Mouse (Mus musculus): Measurements from ENCODE around the gene Dcaf6.
"Not testable (repeated sequence)": the region's sequence is repeated elsewhere in the genome, so short reads cannot be mapped to it uniquely, and the experiment has no call there.

The Dcaf6 gene

DNA sequence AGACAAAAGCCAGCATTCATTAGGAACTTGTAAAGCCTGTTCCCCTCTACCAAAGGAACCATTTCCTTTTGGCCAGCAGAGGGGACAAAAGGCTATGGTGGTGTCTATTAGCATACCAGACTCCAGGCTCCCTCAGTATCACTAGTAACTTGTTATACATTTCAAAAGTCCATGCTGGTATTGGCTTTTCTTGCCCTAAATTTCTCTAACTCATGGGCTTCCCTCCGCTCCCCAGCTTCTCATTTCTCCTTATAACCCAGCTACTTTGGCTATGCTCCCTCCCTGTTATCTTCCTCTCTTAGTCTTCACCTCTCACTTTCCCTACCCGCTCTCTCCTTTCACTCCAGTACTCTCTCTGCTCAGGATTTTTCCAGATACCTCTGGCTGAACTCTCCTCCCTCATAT is 63.9 kb downstream of the Dcaf6 start:
- no peak for DNase-seq

DNA sequence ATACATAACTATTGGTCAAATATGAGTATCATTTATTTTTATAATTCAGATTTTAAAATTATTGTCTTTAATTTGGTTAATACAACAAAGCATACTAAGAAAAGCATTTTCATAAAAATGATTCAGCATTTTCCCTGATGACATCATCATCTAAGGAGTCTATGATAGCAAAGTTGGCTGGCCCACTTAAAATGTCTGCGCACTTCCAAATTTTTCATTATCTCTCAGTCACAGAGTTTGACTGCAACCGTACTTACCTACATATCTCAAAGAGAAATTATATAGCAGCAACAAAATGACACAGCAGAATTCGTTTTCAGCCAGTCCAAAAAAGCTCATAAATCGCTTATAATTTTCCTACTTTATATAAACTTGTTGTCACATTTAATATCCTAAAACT is 64.3 kb downstream of the Dcaf6 start:
- no peak for DNase-seq

DNA sequence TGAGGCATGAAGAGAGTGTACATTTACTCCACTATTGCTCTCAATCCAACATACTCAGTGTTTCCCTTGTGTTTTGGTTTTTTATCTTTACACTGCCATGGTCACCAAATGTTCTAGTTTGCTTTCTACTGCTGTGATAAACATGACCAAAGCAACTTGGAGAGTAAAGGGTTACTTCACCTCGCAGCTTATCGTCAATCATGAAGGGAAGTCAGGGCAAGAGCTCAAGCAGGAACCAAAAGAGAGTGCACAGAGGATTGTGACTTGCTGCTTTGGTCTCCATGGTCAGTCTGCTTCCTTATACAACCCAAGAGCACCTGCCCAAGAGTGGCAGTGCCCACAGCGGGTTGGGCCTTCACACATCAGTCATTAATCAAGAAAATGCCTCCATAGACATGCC is 65.4 kb downstream of the Dcaf6 start:
- no peak for DNase-seq

DNA sequence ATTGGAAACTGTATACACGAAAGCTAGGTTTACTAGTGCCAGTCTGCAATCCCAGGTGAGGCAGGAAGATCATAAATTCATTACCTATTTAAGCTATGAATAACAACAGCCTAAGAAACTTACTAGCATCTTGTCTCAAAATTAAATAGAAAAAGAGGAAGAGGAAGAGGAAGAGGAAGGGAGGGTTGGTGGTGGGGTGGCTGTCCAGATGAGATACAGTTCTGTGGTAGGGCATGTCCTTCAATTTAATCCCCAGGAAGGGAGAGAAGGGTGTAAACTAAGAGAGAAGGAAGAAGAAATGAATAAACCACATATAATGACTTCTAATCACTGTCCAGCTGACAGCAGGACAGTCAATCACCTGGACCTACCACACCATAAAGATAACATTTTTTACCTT is 67.2 kb downstream of the Dcaf6 start:
- no peak for DNase-seq

DNA sequence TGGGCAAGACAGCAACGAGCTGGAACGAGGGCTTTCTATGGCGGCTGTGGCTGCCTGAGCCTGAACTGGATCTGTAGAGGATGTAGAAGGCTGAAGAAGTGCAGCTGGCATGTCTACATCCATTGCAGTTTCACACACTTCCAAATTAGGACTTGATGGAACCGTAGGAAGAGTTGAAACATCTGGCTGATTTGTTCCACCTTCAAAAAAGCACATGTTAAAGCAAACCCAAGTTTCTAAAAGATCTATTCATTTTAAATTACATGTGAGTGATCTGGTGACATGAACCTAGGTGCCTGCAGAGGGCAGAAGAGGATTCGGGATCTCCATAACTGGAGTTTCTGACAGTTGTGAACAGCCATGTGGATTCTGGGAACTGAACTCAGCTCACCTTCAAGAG is 71.6 kb downstream of the Dcaf6 start:
- peak; percentile 51 for DNase-seq

DNA sequence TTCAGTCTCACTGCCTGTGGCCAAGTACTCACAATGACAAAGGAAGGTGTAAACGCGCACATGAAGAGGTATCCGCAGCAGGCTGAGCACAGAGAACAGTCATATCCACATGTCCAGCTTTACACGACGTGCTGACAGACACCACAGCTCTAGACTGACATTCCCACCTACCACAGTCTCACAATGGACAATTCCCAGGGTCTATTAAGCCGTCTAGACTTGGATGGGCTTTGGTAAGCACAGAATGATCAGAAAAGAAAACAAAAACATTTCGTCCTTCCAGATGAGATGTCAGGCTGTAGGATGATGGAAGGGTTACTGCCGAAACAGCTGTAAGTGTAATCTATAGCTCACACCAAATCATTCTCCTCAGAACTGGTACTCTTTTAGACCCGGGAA is 73.8 kb downstream of the Dcaf6 start:
- no peak for DNase-seq

DNA sequence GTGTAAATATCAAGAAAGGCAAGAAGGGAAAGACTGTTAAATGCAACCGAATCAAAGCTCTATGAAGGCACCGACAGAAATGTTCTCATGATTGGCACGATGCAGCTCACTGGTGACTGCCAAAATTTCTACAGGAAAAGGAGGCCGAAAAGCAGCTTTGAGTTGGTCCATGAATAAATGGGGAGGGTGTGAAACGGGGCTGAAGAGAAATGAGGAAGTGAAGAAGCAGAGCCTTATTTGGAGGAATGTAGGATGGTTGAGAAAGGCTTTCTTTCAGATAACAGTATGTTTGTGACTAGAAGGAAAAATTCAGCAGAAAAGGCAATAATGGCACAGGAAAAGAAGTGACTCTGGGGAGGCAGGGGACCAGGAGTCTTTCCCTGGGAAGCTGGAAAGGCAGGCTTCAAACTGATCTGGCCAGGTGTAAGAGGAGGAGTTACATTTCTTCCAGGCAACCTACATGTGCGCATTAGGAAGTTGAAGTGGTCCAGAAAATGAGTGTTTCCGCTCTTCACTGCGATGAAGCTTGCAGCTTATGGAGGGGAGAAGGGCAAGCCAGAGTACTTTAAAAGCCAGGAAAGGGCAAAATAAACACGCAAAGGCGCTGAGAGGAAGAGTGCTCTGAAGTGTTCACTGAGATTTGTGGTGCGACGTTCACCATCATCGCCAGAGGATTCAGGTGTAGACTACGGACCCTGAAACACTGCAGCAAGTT is 74.3 kb downstream of the Dcaf6 start:
- DNase-seq, result no peak

DNA sequence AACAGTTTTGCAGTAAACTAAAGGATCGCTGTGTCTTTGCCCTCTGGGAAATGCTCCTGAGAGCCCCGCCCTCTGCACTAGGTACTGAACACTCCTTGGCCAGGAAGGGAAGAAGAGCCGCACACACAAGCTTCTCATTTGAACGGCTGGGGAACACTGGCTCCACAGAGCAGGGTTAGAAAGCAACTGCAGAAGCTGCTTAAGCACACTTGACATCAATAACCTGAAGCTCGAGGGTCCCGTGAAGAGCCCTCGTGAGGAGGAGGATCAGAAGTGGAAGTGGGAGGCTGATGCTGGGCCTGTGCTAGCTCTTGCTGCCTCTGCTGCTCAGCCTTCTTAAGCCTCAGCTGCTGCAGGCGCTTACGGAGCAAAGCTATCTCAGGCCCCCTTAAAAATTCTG is 86.4 kb downstream of the Dcaf6 start:
- DNase-seq, result no peak

DNA sequence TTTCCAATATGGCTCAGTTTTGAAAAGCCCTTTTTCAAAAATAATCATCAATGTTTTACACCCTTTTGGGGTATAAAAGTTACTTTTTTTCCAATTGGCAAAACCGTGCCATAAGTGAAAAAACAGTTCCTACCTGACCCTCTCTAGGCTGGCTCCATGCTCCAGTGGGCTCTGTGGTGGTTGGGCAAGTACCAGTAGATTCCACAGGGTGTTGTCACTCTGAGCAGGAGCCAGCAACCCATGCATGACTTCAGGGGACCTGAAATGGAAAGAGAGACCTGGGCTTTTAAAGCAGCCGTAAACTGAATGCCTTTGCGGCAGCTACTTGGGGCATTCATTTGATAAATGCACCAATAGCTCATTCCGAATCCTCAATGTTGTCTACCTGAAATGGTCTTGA is 89.3 kb downstream of the Dcaf6 start:
- peak; percentile 12 for DNase-seq

DNA sequence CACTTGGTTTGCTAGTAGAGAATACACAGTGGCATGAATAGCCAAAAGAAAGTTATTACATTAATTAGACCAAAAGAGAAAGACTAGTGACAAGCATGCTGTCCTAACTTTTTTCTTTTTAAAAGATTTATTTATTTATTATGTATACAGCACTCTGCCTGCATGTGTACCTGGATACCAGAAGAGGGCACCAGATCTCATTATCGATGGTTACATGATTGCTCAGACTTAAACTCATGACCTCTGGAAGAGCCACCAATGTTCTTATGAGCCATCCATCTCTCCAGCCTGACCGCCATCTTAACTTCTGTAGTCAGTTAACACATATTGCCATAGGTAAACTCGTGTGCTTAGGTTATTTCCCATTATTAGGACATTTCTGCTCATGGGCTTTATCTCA is 95.2 kb downstream of the Dcaf6 start:
- no peak for DNase-seq

DNA sequence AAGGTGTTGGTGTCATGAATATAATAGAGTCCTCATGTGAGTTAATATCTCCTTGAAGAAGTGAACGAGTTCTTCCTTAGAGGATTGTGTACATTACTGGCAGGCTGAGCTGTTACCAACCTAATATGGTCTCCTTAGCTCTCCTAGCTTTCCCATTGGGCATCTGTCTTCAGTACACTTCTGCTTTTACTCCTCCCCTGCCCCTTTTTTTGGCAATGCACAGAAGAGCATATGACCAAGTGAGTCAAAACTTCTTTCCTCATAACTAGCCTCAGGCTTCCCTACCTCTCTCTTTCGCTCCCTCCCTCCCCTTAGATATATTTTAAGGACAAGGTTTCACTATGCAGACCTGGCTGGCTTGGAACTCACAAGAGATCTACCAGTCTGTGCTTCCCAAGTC is 97.0 kb downstream of the Dcaf6 start:
- no peak for DNase-seq

DNA sequence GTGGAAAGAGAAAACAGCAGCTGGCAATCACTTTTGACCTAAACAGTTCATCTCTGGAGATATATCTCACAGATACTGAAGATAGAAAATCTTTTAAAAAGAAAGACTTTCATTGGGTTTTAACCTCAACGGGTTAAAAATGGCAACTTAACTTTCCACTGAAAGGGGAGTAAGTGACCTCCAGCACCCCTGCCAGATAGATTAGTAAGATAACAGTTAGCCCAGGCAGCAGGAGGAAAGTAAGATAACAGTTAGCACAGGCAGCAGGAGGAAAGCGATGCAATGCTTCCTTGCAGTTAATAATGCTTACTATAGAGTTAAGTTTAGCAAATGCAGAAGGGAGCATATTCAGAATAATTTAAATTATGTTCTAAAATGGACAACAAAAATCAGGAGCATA is 103.9 kb downstream of the Dcaf6 start:
- no peak for DNase-seq

DNA sequence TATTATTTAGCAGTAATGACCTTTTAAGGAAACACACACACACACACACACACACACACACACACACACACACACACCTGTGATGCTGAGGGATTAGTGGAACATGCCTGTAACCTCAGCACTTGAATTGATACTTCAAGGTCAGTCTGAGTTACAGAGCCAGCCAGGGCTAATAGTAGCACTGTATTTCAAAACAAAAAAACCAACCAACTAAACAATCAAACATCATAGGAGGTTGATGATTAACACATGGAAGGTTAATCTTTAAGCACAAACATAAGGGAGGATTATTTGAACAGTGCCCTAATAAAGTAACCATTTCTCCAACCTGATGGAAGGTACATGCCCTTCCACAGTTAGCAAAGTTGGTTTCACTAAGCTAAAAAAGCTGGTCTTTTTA is 111.6 kb downstream of the Dcaf6 start:
- peak; percentile 17 for DNase-seq

DNA sequence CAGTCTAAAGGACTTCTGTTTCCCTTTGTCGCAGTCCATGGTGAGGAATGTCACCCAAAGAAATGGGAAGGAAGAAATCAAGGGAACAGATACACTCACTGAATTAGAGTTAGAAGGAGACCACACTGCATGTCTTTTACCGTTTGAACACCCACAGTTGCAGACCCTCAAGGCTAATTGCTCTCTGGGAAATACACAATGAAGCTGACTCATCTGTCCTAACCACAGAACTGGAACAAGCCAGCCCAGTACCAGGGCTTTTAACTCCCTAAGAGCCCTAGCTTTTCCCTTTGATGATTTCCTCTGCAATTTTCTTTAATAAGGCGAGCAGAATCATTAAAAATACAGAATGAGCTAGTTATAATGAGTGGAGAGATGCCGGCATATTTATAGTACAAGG is 115.8 kb downstream of the Dcaf6 start:
- DNase-seq, result no peak

DNA sequence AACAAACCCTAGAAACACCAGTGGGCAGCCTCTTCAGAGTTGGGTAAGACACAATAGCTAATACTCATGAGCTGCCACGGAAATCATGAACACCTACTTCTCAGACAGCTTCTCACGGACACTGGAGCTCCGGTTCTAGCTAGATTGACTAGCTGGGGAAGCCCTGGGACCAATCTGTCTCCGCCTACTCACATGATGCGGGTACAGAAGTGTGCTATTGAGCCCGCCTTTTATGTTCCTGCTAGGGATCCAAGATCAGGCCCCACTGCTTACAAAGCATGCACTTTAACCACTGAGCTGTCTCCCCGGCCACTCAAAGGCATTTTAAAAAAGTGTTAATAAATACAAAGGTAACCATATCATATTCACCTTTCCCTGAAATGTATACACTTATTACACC is 118.1 kb downstream of the Dcaf6 start:
- DNase-seq, result no peak

DNA sequence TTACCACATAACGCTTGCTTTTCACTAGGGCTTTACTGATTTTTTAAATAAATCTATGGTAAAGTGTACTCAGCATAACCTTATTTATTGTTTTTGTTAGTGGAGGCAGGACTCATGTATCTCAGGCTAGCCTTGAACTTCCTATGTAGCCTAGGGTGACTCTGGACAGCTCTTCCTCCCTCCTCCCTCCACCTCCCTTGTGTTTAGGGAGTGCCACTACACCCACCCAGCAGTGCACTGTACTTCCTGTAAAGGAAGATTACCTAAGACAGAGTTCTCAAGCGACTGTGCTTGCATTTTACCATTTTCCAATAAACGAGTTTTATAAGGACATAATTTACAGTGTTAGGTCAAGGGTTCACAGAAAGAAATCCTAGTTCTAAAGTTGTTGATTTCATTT is 127.5 kb downstream of the Dcaf6 start:
- DNase-seq, result no peak

DNA sequence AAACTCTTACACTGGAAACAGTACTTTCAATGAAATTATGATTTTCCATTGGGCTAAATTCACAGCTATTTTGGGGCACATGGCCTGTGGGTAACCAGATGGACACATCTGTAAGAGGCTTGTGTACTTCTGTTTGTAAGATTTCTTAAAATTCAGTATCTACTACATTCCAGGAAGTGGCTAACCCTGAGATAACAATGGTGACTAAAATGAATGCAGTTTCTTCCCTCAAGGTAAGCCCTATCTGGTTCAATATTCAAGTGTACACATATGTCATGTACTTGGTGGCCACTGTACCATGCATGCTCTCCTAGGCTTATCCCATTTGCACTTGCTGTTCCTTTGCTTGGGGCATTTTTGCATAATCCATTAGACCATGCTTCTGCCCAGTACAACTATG is 129.4 kb downstream of the Dcaf6 start:
- no peak for DNase-seq

DNA sequence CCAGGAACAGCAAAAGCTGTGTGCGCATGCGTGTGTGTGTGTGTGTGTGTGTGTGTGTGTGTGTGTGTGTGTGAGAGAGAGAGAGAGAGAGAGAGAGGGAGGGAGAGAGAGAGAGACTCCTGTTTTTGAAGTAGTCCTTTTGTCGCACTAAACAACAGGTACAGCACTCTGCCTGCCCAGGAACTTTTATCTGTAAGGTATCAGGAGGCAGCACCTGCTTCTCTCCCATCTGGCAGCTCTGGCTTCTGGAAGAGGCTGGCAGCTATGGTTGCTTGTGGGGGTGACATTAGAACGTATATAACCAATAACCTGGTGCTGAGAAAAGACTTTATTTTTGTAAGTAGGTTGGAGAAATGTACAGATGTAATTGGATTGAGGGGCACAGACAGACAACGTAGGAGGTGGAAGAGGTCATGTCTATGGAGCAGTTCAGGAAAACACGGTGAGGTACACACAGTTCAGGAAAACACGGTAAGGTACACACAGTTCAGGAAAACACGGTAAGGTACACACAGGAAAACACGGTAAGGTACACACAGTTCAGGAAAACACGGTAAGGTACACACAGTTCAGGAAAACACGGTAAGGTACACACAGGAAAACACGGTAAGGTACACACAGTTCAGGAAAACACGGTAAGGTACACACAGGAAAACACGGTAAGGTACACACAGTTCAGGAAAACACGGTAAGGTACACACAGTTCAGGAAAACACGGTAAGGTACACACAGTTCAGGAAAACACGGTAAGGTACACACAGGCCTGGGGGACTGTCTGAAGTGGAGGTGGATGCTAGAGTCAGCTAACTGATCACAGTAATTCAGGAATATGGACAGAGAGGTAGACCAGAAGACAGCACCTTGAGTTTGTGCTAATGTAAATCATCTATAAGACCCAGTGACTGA is 131.6 kb downstream of the Dcaf6 start:
- DNase-seq, result not testable (repeated sequence)

DNA sequence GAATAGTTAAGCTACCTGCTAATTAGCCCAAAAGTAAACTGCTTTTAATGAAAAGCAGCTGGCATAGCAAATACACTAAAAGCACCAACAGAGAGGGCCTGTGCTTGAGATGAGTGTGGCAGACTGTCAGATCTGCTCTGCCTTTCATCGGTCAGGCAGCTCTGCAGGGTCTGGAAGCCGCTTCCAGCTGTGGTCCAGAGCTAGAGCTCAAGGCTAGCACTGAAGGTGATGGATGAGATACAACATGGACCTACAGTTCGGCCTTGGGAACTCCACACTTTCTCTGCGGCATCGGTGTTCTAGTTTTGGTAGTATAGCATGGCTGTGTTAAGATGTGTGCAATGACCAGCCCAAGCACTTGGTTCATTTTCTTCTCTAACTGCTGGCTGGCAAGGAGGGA is 132.4 kb downstream of the Dcaf6 start:
- no peak for DNase-seq

DNA sequence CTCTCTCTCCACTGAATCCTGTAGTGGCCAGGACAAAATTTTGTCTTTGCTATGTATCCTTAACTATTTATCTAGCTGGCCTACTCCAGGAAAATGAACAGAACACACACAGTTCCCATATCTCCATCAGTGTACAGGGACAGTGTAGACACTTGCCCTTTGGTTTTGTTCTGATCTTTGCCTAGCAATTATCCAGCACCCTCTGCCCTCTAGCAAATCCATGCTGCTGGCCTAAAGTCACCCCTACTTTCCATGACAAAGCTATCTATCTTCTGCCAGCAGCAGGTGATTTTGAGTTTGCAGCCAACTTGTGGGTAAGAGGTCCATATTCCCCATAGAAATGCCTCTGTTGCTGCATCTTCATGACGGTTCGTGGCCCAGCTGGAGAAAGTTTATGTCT is 132.9 kb downstream of the Dcaf6 start:
- DNase-seq, result no peak

DNA sequence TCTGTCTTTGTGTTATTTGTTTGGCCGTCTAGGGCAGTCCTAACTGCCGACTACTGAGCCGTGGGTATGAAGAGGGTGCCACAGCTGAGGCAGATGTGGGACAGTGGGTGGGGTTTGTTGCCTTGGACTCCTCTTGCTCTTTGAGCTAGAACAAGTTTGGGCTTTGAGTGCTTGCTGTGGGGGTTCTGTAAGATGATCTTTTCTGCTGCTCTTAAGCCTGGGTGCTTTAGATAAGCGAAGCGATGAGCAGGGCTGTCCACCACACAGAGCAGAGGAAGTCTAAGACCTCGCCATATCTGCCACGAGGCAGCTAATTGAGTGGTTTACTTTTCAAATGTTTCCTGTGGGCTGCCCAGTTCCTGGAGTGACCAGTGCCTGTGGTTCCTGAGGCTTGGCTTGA is 137.3 kb downstream of the Dcaf6 start:
- DNase-seq, result no peak

DNA sequence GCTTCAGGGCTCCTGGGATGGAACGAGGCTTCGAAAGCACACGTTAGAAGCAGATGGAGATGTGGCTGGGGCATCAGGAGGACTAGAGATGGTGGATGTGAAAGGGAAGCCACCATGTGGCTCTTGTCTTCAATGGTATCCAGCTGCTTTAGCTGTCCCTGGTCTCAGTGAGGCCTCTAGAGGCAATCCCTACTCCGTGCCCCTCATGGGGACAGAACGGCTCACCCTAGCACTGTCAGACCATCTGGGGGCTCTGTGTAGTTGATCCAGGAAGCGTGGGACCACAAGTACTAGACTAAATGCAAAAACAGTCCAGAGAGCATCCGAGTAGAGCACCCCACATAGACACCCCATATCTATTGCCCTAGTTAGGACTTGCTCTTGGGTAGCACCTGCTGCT is 138.4 kb downstream of the Dcaf6 start:
- DNase-seq, result no peak

DNA sequence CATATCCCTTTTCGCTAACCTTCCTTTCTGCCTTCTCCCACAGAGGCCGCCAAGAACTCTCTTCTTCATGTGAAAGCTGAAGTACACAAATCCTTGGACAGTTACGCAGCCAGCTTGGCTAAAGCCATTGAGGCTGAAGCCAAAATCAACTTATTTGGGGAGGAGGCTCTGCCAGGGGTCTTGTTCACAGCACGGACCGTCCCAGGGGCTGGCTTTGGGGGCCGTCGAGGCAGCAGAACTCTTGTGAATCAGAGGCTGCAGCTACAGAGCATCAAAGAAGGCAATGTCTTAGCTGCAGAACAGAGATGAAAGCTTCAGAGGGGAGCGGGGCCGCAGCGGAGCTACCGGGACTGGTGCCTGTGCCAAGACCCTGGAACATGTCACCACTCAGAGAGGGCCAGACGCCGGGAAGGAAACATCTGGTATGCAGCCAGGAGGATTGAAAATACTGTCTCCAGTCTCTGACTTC is 138.8 kb downstream of the Dcaf6 start:
- DNase-seq, result no peak

DNA sequence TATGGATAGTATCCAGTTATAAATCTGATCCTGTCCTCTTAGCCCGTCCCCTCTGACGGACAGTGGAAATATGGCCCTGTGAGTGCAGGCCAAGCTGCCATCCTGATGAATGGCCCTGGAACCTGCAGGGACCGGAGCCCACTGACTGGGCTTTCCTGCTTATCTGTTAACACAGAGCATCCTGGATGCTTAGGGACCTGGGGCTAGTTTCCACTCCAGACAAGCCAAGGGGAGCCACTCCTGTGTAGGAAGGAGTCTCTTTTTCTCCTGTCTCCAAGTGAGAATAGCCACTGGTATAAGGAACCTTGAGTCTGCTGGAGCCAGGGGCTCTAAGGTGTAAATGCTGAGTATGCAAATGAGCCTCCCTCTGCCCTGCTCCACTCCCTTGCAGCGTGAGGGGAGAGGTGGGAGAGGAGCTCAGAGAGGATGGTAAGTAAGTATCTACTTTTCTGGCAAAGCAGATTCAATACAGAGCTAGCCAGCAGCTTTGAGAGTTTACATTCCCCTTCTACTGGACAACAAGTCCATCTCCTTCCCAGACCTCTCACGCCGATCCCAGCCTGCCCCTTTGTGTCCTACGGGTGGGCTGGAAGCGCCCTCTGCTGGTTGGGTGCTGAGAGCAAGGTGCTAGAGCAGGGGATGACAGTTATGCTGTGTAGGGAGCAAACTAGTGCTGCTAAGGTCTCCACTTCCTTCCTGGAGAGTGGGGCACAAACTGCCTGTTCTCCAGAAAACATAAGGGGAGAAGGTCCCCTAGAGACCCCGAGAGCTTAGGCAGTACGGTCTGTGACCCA is 139.9 kb downstream of the Dcaf6 start:
- peak; percentile 76 for DNase-seq

Data from kidney, adult 18-20 months (tissue).